Mouse (Mus musculus) hindbrain, postnatal 0 days (tissue): ENCODE results near the gene A730049H05Rik. TPM values are rescaled to one million over a fixed set of nuclear protein-coding genes. Genes with fewer than 3 reads are reported as not detected.
A peak's percentile ranks its signal among the peaks of the same experiment; 100 is the strongest.

Experiments
- ATAC-seq: fragments of 200-750 bp; cut with Nextera tagmentation; 2 replicates; pipeline ENCODE4 v1.8.0; 2017; ENCODE audit warnings: mild to moderate bottlenecking, moderate TSS enrichment, moderate library complexity
- DNase-seq: peaks from one replicate; pipeline ENCODE4 v3.0.0-alpha.2; 2015; ENCODE audit warnings: low spot score
- H3K27ac ChIP-seq: fragments of 300-500 bp; sonication (generic); 2 replicates; pipeline ENCODE4 v1.5.1; 2014; ENCODE audit warnings: mild to moderate bottlenecking
- H3K27me3 ChIP-seq: fragments of 300-500 bp; sonication (generic); 2 replicates; pipeline ENCODE4 v1.6.1; 2014; ENCODE audit warnings: low read length, mixed read lengths; ENCODE audit not compliant: insufficient read depth
- H3K36me3 ChIP-seq: fragments of 300-500 bp; sonication (generic); 2 replicates; pipeline ENCODE4 v1.6.1; 2014; ENCODE audit warnings: low read length, mixed read lengths; ENCODE audit not compliant: insufficient read depth
- H3K4me1 ChIP-seq: fragments of 300-500 bp; sonication (generic); 2 replicates; pipeline ENCODE4 v1.6.1; 2014; ENCODE audit warnings: antibody characterized with exemption, low read length, mixed read lengths; ENCODE audit not compliant: insufficient read depth
- H3K4me2 ChIP-seq: fragments of 300-500 bp; sonication (generic); 2 replicates; pipeline ENCODE4 v1.6.1; 2014; ENCODE audit warnings: low read depth, mild to moderate bottlenecking, low read length, moderate library complexity, mixed read lengths
- H3K4me3 ChIP-seq: fragments of 300-500 bp; sonication (generic); 2 replicates; pipeline ENCODE4 v1.5.1; 2014; ENCODE audit warnings: low read length
- H3K9ac ChIP-seq: fragments of 300-500 bp; sonication (generic); replicated peaks from 2 replicates; pipeline ENCODE4 v1.6.1; 2014; ENCODE audit warnings: mild to moderate bottlenecking, low read length, moderate library complexity, mixed read lengths
- H3K9me3 ChIP-seq: fragments of 300-500 bp; sonication (generic); 2 replicates; pipeline ENCODE4 v1.6.1; 2016; ENCODE audit warnings: low read length, mixed read lengths
- CTCF ChIP-seq: IDR thresholded peaks from 2 replicates; pipeline ENCODE4 v1.5.1; 2016; ENCODE audit warnings: antibody characterized with exemption, control low read depth, low read depth
- WGBS: fragments of 180-500 bp; shearing (Covaris S2); extraction: QIAGEN DNeasy Blood & Tissue Kit; methylation state at CpG from one replicate; pipeline ENCODE4 v1.1.7; 2014; 5-methylcytosine and 5-hydroxymethylcytosine counted together
- polyA plus RNA-seq: library from polyadenylated mRNA; unstranded; fragments of >200 nt; fragmentation: Nextera tagmentation; extraction: Ambion mirVana; gene quantifications from 2 replicates; pipeline ENCODE4 v1.2.1, GENCODE M21; 2015
- total RNA-seq: library from RNA; depleted of rRNA; stranded (reverse); fragments of >200 nt; gene quantifications from 2 replicates; pipeline ENCODE4 v1.2.3, GENCODE M21; 2014

A730049H05Rik gene
- total and polyA plus RNA-seq, 2 experiments from 2014 or later: 0.68 to 1.2 TPM

GRCm38 (mm10) chr6:92858721-92859510, 42.6 kb downstream of the A730049H05Rik start:
- H3K9ac ChIP-seq: no peak overlapping the region
- ATAC-seq (no peak), DNase-seq (no peak)
- no peak overlapping the region for H3K27ac ChIP-seq
- H3K9me3 ChIP-seq: no peaks in the 10 kb centered on the region
- H3K27me3 ChIP-seq: no peaks in the 10 kb centered on the region
- H3K36me3 ChIP-seq: no peaks in the 10 kb centered on the region
- WGBS: 68% methylated on average over 12 of the region's 12 CpGs
- no peak for TF ChIP-seq CTCF
- no peak overlapping the region for H3K4me2 ChIP-seq
- H3K4me1 ChIP-seq: no peaks in the 10 kb centered on the region
- no peak overlapping the region for H3K4me3 ChIP-seq

- no peaks in the 10 kb centered on the region for H3K9me3 ChIP-seq
- H3K27me3 ChIP-seq: no peaks in the 10 kb centered on the region
- H3K4me3 ChIP-seq: no peak overlapping the region
- DNase-seq (no peak), ATAC-seq (no peak)
- WGBS: 77% methylated on average over 5 of the region's 5 CpGs
- TF ChIP-seq CTCF: no peak
- no peaks in the 10 kb centered on the region for H3K36me3 ChIP-seq
- no peaks in the 10 kb centered on the region for H3K4me1 ChIP-seq
- no peak overlapping the region for H3K27ac ChIP-seq
- no peak overlapping the region for H3K4me2 ChIP-seq
- no peak overlapping the region for H3K9ac ChIP-seq
Measured at GRCm38 (mm10) chr6:92860285-92860912, 44.1 kb downstream of the A730049H05Rik start.

GRCm38 (mm10) chr6:92862599-92862998, 46.3 kb downstream of the A730049H05Rik start:
- H3K27ac ChIP-seq: no peak overlapping the region
- ATAC-seq (no peak), DNase-seq (no peak)
- TF ChIP-seq CTCF: no peak
- no peaks in the 10 kb centered on the region for H3K27me3 ChIP-seq
- no peaks in the 10 kb centered on the region for H3K36me3 ChIP-seq
- H3K4me1 ChIP-seq: no peaks in the 10 kb centered on the region
- 78% methylated on average over 9 of the region's 9 CpGs for WGBS
- no peak overlapping the region for H3K9ac ChIP-seq
- no peak overlapping the region for H3K4me3 ChIP-seq
- no peak overlapping the region for H3K4me2 ChIP-seq
- H3K9me3 ChIP-seq: no peaks in the 10 kb centered on the region

- no peaks in the 10 kb centered on the region for H3K36me3 ChIP-seq
- no peak within 1 kb of the TSS for H3K4me2 ChIP-seq
- H3K4me3 ChIP-seq: no peak within 1 kb of the TSS
- no peak for DNase-seq
- H3K27me3 ChIP-seq: no peaks in the 10 kb centered on the region
- H3K9ac ChIP-seq: no peak within 1 kb of the TSS
- ATAC-seq: no peak
- H3K27ac ChIP-seq: peak within 1 kb of the TSS; percentile 11; the same call in 1 of the 2 replicates
- no peaks in the 10 kb centered on the region for H3K9me3 ChIP-seq
- WGBS: 59% methylated on average over 4 of the region's 4 CpGs
- no peaks in the 10 kb centered on the region for H3K4me1 ChIP-seq
- no peak for TF ChIP-seq CTCF
Measured at GRCm38 (mm10) chr6:92869089-92869581, 52.9 kb downstream of the A730049H05Rik start, which contains the start of gene Gm15737. Gene Gm15737 (plus strand): TSS chr6:92869357.

GRCm38 (mm10) chr6:92869582-92870219, 53.4 kb downstream of the A730049H05Rik start:
- H3K9me3 ChIP-seq: no peaks in the 10 kb centered on the region
- H3K4me3 ChIP-seq: no peak overlapping the region
- no peaks in the 10 kb centered on the region for H3K27me3 ChIP-seq
- no peak overlapping the region for H3K4me2 ChIP-seq
- no peaks in the 10 kb centered on the region for H3K4me1 ChIP-seq
- no peak overlapping the region for H3K9ac ChIP-seq
- 75% methylated on average over 16 of the region's 16 CpGs for WGBS
- no peak for TF ChIP-seq CTCF
- no peak for DNase-seq
- peak overlapping the region; percentile 11; the same call in 1 of the 2 replicates for H3K27ac ChIP-seq
- ATAC-seq: no peak
- no peaks in the 10 kb centered on the region for H3K36me3 ChIP-seq

- 53% methylated on average over 4 of the region's 4 CpGs for WGBS
- TF ChIP-seq CTCF: no peak
- no peak for ATAC-seq
Measured at GRCm38 (mm10) chr6:92871813-92872212, 55.5 kb downstream of the A730049H05Rik start.

More at GRCm38 (mm10) chr6:92871813-92872212, 55.5 kb downstream of the A730049H05Rik start:
- H3K36me3 ChIP-seq: no peaks in the 10 kb centered on the region
- no peak overlapping the region for H3K27ac ChIP-seq
- no peak overlapping the region for H3K4me3 ChIP-seq
- H3K9me3 ChIP-seq: no peaks in the 10 kb centered on the region
- no peak overlapping the region for H3K4me2 ChIP-seq
- H3K9ac ChIP-seq: no peak overlapping the region
- no peaks in the 10 kb centered on the region for H3K27me3 ChIP-seq
- no peaks in the 10 kb centered on the region for H3K4me1 ChIP-seq
- DNase-seq: no peak
